Mouse (Mus musculus): ENCODE measurements at regions not wholly inside any gene's neighbourhood (a gene's known extent, or its start where the extent isn't known, plus 50 kb on each side); places are given as distances from the start of the nearest gene placed in this dataset.
A peak's percentile ranks its signal among the peaks of the same experiment; 100 is the strongest.

DNA sequence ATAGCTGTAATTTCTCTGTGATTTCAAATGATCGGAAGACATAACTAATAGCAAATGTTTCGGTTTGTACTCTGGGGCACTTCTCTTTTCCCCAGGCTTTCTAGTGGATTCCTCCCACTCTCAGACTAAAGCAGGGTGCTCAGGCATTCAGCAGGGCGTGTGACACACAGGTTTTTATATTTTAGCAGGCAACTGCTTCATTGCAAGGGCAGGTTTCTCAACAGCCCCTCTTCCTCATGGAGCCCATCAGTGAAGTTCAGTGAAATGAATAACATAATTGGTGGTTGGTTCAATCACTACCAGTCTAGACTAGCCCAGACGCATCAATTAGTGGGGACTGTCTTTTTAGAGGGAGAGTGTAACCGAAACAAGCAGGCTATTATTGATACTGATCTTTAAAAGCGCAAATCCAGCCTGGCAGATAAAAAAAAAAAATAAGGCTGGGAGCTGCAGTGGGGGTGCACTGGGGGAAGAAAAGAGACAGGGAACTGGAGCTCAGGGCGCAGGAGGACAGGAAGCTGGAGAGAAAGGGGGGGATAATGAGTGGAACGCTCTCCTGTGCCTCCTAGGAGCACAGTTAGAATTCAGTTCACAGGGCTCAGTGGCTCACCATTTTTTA lies 422.3 kb upstream of the Ubash3b start:
- intact Hi-C loops (cut with DNase I), result loop anchor here (2.0 to 5.0 kb wide), 2 partner anchors 357 to 367 kb away; no protein-coding TSS in a partner anchor
- DNase-seq (ENCODE audit: extremely low spot score in 1 of 2, low spot score in 2 of 2), result peak in 1 of 2 experiments; percentile 47

DNA sequence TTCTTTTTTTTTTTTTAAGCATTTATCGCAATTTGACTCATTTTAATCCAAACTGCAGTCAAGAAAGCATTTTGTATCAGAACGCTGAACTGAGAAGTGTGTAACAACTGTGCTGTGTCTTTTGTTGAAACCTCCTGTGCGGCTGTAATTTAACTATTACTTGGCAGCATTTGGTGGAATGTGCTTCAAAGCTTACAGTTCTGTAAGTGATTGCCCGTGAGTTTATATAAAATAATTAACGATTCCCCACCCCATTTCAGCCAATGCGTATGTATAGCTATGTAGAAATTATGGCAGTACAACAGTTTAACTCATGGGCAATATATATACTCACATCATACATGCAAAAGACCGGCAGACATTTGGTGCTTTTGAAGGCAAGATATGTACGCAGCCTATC lies 421.8 kb upstream of the Ubash3b start:
- DNase-seq (ENCODE audit: extremely low spot score in 1 of 2, low spot score in 2 of 2), result no peak
- intact Hi-C loops (cut with DNase I), result loop anchor here (5.0 kb wide), 1 partner anchor 356 kb away; no protein-coding TSS in a partner anchor

DNA sequence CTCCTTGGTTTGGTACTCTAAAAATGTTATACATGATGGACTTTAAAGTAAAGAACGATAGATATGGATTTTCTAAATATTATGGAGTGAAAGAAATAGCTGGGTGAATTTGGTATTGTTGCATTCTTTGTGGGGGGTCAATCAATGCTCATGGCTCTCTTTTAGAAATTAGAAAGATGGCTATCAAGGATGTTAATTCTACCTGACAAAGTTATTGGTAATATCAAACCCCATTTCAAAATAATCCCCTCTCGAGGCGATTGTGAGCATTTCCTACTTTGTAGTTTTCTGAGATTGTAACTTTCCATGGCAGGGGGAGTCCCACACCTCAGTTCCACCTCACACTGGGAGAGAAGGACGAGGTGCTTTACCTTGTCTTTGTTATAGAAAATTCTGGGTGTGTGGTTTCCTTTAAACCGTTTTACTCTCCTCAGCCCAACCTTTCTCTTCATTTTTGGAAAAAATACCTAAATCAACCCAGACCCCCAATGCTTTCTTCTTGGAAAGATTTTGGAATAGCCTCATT lies 421.3 kb upstream of the Ubash3b start:
- intact Hi-C loops (cut with DNase I), result loop anchor here (5.0 kb wide), 1 partner anchor 355 kb away; no protein-coding TSS in a partner anchor
- no peak for DNase-seq (ENCODE audit: extremely low spot score in 1 of 2, low spot score in 2 of 2)

DNA sequence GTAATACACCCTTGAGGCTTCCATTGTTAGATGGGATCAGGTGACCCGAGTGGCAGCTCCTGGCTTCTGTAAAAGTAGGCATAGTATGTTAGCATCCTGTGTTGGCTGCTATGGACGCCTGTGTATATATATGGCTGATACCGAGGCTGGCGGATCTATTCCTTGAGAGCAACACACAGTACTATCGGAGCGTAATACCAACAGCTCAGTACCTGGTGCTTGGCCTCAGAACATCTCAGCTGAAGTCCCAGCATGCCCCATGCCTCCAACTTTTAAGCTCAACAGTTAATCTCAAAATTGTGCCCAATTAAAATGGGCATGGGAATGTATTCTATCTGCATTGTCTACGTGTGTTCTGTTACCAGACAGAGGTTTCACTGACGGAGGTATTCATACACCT lies 420.7 kb upstream of the Ubash3b start:
- intact Hi-C loops (cut with DNase I), result loop anchor here (5.0 kb wide), 1 partner anchor 355 kb away; no protein-coding TSS in a partner anchor
- DNase-seq (ENCODE audit: extremely low spot score in 1 of 2, low spot score in 2 of 2), result no peak

DNA sequence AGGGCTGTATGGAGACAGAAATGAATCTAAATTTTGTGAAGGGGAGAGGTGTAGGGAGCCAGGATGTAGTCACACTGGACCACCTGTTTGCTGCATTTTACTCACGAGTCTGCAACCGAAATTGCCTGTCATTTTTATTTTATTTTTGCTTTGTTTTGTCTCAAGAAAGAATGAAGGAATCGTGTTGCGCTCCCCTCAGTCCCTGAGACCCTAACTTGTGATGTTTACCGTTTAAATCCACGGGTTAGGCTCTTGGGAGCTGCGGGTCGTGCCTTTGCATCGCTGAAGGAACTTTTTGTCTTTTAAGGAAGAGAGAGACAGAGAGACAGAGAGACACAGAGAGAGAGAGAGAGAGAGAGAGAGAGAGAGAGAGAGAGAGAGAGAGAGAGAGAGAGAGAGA lies 420.2 kb upstream of the Ubash3b start:
- DNase-seq (ENCODE audit: extremely low spot score in 1 of 2, low spot score in 2 of 2), result no peak
- intact Hi-C loops (cut with DNase I), result loop anchor here (2.0 to 5.0 kb wide), 2 partner anchors 205 to 354 kb away; no protein-coding TSS in a partner anchor

DNA sequence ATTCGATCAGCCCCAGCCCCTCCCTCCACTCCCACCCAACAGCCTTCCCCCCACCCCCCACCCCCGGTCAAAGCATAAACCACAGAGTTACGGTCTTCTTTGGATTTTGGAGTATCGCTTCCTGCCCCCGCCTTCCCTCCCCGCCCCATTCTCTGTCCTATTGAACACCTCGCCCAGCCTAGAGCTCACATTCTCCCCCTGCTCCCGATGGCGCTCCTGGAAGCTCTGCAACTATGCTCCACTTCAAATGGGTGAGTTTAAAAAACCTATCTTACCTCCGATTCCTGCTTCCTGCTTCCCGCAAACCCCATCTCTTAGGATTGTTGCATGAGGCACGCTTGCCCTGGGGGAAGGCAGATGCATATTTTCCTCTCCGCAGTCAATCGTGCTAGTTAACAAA lies 419.7 kb upstream of the Ubash3b start:
- peak in 1 of 2 experiments; percentile 63 for DNase-seq (ENCODE audit: extremely low spot score in 1 of 2, low spot score in 2 of 2)
- intact Hi-C loops (cut with DNase I), result loop anchor here (2.0 to 5.0 kb wide), 2 partner anchors 204 to 354 kb away; no protein-coding TSS in a partner anchor

DNA sequence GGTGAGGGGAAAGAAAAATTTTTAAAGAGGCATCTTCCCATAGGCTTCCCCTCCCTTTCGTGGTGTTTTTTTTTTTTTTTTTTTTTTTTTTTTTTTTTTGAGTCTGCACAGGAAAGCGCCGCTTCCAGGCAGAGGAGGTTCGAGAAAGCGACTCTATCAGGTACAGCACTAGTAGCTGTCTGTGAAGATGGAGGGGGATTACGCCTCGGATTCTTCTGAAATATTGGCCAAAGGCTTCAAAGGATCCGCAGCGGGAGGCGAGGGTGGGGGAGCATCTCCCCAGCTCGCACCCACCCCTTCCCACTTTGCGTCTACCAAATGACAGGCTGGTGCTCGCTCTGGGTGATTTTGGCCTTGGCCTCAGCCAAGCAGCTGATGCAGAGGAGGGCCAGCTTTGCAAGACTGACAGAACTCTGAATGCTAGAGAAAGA lies 419.1 kb upstream of the Ubash3b start:
- DNase-seq (ENCODE audit: extremely low spot score in 1 of 2, low spot score in 2 of 2), result peak; percentile 85 to 87
- intact Hi-C loops (cut with DNase I), result loop anchor here (2.0 to 5.0 kb wide), 2 partner anchors 204 to 353 kb away; no protein-coding TSS in a partner anchor

DNA sequence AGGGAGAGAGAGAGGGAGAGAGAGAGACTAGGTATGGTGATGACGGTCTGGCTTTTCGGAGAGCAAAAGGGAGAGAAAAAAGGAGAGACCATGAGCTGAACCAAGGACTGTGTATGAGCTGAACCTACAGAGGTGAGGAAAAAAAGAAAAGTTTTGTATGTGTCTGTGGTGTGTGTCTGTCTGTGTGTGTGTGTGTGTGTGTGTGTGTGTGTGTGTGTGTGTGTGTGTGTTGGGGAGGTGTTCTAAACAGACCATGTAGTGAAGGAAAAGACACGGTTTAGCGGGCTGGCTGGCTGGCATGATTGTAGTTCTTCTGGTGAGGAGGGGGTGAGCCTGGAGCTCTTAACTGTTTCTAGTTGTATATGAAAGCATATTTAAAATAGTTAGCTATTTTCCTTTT lies 418.6 kb upstream of the Ubash3b start:
- DNase-seq (ENCODE audit: extremely low spot score in 1 of 2, low spot score in 2 of 2), result peak in 1 of 2 experiments; percentile 36
- intact Hi-C loops (cut with DNase I), result loop anchor here (2.0 to 5.0 kb wide), 2 partner anchors 203 to 353 kb away; no protein-coding TSS in a partner anchor

DNA sequence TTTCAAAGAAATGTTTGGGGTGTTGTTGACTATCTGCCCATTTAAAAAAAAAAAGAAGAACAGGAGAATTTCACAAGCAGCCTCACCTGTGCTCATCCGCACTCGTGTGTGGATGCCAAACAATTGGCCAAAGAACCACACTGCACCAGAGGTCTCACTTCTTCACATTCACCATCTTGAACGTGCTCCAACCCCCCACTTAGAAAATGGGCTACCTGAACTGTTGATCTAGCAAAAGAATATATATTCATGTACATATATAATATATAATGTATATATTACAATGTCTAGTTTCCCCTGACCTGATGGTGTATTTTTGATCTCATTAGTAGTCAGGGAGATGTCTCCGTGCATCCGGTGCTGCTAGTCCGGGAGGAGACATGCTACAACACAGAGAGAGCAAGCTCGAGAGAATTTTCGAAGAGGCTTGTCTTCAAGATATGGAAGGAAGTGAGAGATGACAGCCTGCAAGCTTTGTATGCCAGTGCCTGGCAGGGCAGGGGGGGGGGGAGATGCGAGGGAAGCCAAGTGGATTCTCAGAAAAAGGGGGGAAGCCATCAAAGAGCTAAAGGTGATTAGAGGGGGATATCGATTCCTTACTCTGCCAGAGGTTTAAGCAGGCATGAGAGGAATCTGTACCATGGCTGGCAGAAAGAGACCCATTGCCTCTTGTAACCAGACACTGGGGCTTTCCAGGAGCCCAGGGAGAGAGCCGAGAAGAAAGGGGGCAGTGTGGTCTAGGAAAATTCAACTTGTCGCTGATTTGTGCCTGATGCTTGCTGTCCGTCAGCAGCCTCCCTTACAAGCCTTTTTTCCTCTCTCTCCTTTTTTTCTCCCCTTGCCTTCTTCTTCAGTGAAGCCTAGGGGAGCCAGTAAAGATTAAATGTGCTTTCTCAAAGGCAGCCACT lies 417.9 kb upstream of the Ubash3b start:
- DNase-seq (ENCODE audit: extremely low spot score in 1 of 2, low spot score in 2 of 2), result peak; percentile 69 to 82
- intact Hi-C loops (cut with DNase I), result loop anchor here (2.0 to 5.0 kb wide), 3 partner anchors 105 to 352 kb away; no protein-coding TSS in a partner anchor

DNA sequence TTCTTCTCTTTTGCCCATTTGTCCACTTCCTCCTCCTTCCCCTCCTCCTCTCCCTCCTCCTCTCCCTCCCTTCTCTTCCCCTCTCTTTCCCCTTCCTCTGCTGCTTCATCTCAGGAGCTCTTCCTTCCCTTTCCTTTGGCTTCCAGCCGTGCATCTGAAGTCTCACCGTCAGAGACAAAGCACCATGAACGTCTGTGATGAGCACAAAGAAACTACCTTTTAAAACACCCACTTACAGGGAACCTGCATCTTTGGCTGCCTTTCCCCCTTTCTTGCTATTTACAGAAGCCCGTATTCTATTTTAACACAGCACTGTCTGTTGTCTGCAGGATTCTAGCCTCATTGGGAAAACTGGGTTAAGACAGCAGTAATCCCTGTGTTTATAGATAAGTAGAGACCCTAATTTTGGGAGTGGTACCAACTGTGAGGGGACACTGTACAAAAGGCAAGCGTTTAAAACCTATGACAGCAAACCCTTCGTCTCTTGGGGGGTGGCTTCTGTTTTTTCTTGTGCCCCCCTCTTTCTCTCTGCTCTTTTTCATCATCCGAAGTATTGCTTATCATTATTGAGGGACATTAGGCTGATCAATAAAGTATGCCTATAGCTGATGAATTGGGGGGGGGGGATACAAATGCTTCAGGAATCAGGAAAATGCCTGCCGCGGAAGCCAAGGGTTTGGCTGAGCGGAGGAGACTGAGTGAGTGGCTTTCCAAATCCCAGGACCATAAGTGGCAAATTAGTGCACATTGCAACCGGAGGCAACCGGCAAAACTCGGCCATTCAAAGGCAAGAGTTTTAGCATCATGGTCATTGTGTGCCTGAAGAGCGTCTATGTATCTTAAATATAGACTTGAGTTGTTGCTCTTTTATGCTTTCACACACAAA lies 417.0 kb upstream of the Ubash3b start:
- peak in 1 of 2 experiments; percentile 28 for DNase-seq (ENCODE audit: extremely low spot score in 1 of 2, low spot score in 2 of 2)
- intact Hi-C loops (cut with DNase I), result loop anchor here (2.0 kb wide), 1 partner anchor 104 kb away; no protein-coding TSS in a partner anchor

DNA sequence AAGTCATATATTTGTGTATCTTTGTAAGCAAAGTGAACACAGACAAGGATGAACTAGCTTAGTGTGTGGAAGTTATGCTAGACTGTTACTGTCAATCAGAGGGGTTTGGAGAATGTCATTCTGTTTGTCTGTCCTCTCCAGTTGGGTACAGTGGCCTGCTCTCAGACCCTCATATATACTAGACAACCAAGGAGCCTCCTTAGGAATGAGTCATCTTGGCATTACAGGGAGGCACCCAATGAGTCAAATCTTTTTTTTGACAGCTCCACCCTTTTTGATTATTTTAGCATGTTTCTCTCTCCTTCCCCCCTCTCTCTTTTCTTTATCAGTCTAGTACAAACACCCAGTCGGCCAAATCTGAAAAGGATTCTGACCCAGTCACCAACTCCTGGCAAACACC lies 416.3 kb upstream of the Ubash3b start:
- intact Hi-C loops (cut with DNase I), result loop anchor here (2.0 kb wide), 1 partner anchor 103 kb away; no protein-coding TSS in a partner anchor
- DNase-seq (ENCODE audit: extremely low spot score in 1 of 2, low spot score in 2 of 2), result no peak

DNA sequence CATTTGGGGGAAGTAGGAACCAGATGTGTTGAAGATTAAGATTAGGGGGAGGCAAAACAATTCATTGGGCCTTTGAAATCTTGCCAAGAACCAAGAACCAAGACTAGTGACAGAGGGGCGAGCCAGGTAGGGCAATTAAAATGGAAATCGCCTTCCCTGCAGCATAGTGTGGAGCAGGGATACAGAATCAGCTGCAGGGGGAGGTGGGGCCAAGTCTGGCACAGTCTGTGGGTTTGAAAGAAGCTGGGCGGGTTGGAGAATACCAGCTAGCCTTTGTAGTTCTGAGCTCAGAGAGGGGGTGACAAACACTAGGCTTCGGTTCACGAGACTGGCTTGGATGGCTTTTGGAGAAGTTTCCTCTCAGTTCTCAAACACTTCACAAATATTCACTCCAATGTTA lies 414.3 kb upstream of the Ubash3b start:
- no peak for DNase-seq (ENCODE audit: extremely low spot score in 1 of 2, low spot score in 2 of 2)
- intact Hi-C loops (cut with DNase I), result no loop called here

DNA sequence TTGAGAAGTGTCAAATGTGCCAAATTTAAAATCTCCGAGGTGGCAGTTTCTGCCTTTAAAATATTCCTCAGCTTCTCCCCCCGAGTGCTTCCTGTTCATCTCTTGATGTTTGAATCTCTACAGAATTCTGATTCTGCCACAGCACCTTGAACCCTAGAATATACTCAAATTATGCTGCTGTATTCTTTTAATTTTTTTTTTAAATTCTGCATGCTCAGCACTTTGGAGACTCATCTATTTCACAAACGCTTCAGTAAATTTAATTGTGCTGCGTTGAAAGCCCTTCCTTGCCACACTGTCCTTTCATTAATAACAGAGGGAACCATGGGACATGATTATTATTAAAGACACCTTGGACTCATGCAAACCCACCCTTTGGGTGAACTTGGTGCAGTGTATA lies 408.8 kb upstream of the Ubash3b start:
- no peak for DNase-seq (ENCODE audit: extremely low spot score in 1 of 2, low spot score in 2 of 2)
- intact Hi-C loops (cut with DNase I), result no loop called here

DNA sequence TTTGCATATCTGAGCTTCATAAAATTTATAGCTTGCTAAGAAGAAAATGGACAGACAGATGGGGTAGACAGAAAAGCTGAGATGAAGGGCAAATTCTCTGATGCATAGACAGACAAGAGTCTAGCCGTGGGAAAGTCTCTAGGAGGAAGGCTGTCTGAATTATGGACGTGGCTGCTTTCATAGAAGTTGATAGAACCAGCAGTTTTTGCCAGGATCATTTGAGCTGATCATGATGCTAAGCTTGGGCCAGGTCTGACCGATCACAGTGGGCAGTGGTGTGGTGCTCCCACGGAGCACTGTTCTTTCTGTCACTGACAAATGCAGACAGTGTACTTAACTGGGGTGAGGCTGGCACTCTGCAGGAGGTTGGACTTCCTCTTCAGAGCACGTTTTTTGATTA lies 405.0 kb upstream of the Ubash3b start:
- intact Hi-C loops (cut with DNase I), result no loop called here

DNA sequence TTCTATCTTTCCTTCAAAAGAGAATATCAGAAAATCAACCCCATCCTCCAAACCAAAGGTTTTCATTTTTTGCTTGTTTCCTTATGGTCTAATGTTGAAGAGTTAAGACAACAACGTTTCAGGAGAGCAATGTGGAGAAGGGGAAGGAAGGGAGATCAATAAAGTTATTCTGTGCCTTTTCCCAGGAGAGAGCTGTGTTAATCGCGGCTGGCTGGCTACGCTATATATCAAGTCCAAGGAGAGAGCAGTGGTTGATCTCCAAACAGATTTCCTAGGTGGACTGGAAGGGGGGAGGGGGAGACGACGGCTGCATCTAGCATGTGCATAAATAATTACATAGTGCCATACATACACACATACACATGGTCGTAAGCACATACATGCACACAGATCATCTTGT lies 404.3 kb upstream of the Ubash3b start:
- intact Hi-C loops (cut with DNase I), result no loop called here

More for the DNA sequence above, 405.0 kb upstream of the Ubash3b start:
- DNase-seq (ENCODE audit: extremely low spot score in 1 of 2, low spot score in 2 of 2), result no peak

DNA sequence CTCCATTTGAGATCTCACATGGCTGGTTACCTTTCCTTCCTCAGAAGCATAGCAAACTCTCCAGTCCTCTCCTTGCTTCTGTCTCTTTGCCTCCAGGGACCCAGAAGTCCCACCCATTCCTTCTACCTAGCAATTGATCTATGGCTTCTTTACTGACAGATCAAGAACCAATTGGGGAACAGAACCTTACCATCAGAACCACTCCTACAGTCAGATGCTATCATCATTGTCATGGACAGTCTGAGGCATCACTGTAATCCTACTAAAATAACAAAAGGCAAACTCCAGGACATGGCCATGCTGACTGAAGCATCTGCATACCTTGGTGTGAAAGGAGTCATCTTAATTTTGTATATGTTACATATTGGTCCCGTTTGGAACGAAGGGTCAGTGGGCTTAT lies 401.9 kb upstream of the Ubash3b start:
- intact Hi-C loops (cut with DNase I), result no loop called here
- no peak for DNase-seq (ENCODE audit: extremely low spot score in 1 of 2, low spot score in 2 of 2)

More for the DNA sequence above, 404.3 kb upstream of the Ubash3b start:
- DNase-seq (ENCODE audit: extremely low spot score in 1 of 2, low spot score in 2 of 2), result no peak

DNA sequence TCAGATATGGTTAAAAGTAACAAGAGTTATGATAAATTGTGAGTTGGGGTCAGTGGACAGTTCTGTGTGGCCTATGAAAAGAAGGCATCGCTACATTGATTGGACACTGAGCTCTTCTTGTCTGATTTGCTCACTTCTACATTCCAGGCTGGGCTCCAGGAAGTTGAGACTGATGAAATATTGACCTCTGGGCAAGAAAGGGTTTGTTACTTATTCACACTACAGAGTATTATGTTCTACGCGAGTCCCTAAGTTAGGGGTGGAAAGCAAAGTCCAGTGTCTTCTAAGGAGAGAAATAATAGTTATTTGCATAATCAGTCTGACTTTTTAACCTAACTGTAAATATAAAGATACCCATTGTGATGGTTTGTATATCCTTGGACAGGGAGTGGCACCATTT lies 397.0 kb upstream of the Ubash3b start:
- no peak for DNase-seq (ENCODE audit: extremely low spot score in 1 of 2, low spot score in 2 of 2)
- intact Hi-C loops (cut with DNase I), result no loop called here

DNA sequence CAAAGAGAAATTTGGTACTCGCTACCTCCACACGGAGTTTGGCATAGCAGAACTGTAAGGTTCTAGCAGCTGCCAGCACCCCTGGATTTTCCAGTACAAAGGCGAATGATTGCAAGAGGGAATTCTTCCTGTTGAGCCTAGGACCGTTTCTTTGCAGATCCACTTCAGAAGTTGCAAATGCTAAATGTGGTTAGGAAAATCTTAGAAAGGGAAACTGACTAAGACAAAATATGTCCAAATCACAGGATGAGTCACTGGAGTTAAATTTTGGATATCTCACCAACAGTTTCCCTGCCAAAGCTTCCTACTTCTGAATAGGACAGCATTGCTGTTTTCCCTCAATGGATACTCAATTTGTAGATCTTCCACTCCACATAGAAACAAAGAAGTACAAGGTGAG lies 395.4 kb upstream of the Ubash3b start:
- intact Hi-C loops (cut with DNase I), result no loop called here
- no peak for DNase-seq (ENCODE audit: extremely low spot score in 1 of 2, low spot score in 2 of 2)

All from left cerebral cortex, postnatal 10 days (tissue).